Mouse (Mus musculus) lung, postnatal 0 days (tissue): ENCODE data around the gene Rexo2. TPM values are rescaled to one million over a fixed set of nuclear protein-coding genes. Genes with fewer than 3 reads are reported as not detected.
"Not testable (repeated sequence)": the region's sequence is repeated elsewhere in the genome, so short reads cannot be mapped to it uniquely, and the experiment has no call there.

Source experiments
- ATAC-seq: fragments of 200-750 bp; cut with Nextera tagmentation; 2 replicates; pipeline ENCODE4 v1.8.0; 2017; ENCODE audit warnings: moderate library complexity
- DNase-seq: peaks from one replicate; pipeline ENCODE4 v3.0.0-alpha.2; 2016; ENCODE audit warnings: low spot score
- H3K27ac ChIP-seq: fragments of 300-500 bp; sonication (generic); 2 replicates; pipeline ENCODE4 v1.5.1; 2014; ENCODE audit warnings: antibody characterized with exemption, mild to moderate bottlenecking, low read length, mixed read lengths
- H3K27me3 ChIP-seq: fragments of 300-500 bp; sonication (generic); replicated peaks from 2 replicates; pipeline ENCODE4 v1.6.1; 2014; ENCODE audit warnings: low read length, mixed read lengths; ENCODE audit not compliant: insufficient read depth
- H3K36me3 ChIP-seq: fragments of 300-500 bp; sonication (generic); 2 replicates; pipeline ENCODE4 v1.6.1; 2014; ENCODE audit warnings: low read length, mixed read lengths; ENCODE audit not compliant: insufficient read depth
- H3K4me1 ChIP-seq: fragments of 300-500 bp; sonication (generic); 2 replicates; pipeline ENCODE4 v1.6.1; 2014; ENCODE audit warnings: antibody characterized with exemption, low read depth, low read length, mixed read lengths; ENCODE audit not compliant: insufficient read depth
- H3K4me2 ChIP-seq: fragments of 300-500 bp; sonication (generic); replicated peaks from 2 replicates; pipeline ENCODE4 v1.6.1; 2014; ENCODE audit warnings: low read depth, mild to moderate bottlenecking, low read length, moderate library complexity, mixed read lengths
- H3K4me3 ChIP-seq: fragments of 300-500 bp; sonication (generic); 2 replicates; pipeline ENCODE4 v1.5.1; 2014; ENCODE audit warnings: low read depth, low read length
- H3K9ac ChIP-seq: fragments of 300-500 bp; sonication (generic); replicated peaks from 2 replicates; pipeline ENCODE4 v1.6.1; 2014; ENCODE audit warnings: low read depth, mild to moderate bottlenecking
- H3K9me3 ChIP-seq: fragments of 300-500 bp; sonication (generic); 2 replicates; pipeline ENCODE4 v1.6.1; 2016; ENCODE audit warnings: low read length, mixed read lengths
- CTCF ChIP-seq: IDR thresholded peaks from 2 replicates; pipeline ENCODE4 v1.5.1; 2016; ENCODE audit warnings: antibody characterized with exemption, mild to moderate bottlenecking
- EP300 ChIP-seq: IDR thresholded peaks from 2 replicates; pipeline ENCODE4 v1.6.1; 2016; ENCODE audit warnings: antibody characterized with exemption, mild to moderate bottlenecking, control low read depth
- WGBS: fragments of 180-500 bp; shearing (Covaris S2); extraction: QIAGEN DNeasy Blood & Tissue Kit; methylation state at CpG from one replicate; pipeline ENCODE4 v1.1.7; 2014; 5-methylcytosine and 5-hydroxymethylcytosine counted together
- polyA plus RNA-seq: library from polyadenylated mRNA; unstranded; fragments of >200 nt; fragmentation: Nextera tagmentation; extraction: Ambion mirVana; gene quantifications from 2 replicates; pipeline ENCODE4 v1.2.1, GENCODE M21; 2015

The Rexo2 gene
- polyA plus RNA-seq, 1 experiment from 2014 or later = 119 TPM

DNA sequence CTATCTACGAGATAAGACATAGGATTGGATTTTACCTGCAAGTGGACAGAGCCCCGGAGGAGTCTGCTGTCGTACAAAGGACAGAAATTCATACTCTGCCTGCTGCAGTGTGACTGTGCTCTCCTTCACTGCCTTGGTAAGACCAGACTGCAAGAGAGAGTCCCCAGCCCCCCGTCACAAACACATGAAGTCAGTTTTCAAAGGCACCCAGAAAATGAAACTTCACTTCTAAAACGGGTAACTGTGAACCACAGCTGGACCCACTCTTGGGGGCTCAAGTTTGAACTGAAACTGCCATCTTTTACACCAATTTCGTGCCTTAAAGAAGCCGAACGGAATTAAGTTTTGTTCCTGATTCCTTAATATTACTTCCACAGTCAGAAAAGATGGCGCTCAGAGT is 6.1 kb downstream of the Rexo2 start:
- H3K9me3 ChIP-seq = no peaks in the 10 kb centered on the region
- no peaks in the 10 kb centered on the region for H3K27me3 ChIP-seq
- 93% methylated on average over 9 of the region's 9 CpGs for WGBS
- DNase-seq (no peak), ATAC-seq (no peak)
- no peak for TF ChIP-seq EP300
- TF ChIP-seq CTCF = no peak
- H3K4me2 ChIP-seq = no peak overlapping the region
- H3K4me1 ChIP-seq = no peaks in the 10 kb centered on the region
- no peak overlapping the region for H3K9ac ChIP-seq
- no peak overlapping the region for H3K4me3 ChIP-seq
- no peak overlapping the region for H3K27ac ChIP-seq
- no peaks in the 10 kb centered on the region for H3K36me3 ChIP-seq

DNA sequence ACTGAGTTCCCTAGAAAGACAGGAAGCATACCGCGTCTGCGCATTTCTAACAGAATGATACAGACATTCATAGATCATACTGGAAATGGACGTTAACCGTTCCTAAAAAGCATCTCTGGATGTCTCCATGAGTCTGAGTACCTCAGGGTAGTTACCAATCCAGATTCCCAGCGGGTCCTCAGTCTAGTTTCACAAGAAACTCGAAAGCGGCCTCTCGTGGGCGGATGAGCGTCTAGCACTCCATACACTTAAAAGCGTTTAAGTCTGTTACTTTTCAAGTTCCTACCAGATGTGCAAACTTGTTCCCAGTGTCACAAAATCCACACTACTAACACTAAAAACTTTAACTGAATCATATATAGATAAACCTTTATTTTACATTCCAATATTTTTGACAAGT is 7.3 kb downstream of the Rexo2 start:
- Histone ChIP-seq H3K27ac (no peak overlapping the region), H3K9ac (no peak overlapping the region), H3K27me3 (no peaks in the 10 kb centered on the region), H3K4me3 (no peak overlapping the region), H3K4me2 (no peak overlapping the region), H3K9me3 (no peaks in the 10 kb centered on the region), H3K36me3 (no peaks in the 10 kb centered on the region), H3K4me1 (no peaks in the 10 kb centered on the region)
- TF ChIP-seq EP300 (no peak), CTCF (no peak)
- DNase-seq = no peak
- ATAC-seq = no peak
- WGBS = 80% methylated on average over 12 of the region's 12 CpGs

DNA sequence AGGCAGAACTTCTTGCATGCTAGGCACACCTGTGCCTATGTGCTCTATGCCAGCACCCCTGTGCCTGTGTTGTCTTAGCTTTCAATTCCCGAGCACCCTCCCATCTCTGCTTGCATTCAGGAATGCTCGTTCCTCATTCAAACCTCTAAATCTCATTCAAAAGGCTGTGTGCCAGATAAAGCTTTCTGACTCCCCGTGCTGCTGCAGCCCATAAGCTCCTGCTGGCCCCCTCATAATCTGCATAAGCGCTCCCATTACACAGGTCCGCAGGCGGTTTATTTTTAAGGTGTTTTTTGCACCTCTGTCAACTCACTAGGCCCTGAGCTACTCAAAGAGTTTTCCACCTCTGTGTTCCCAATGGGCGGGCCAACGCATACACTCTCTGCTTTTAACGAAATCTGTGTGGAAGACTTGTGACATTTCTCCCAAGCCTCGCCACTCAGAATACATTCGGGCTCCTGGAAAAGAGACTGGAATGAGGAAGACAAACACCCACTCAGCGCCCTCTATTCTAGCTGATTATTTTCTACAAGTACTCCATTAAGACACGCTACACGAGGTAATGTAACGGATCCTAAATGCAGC is 7.9 kb downstream of the Rexo2 start:
- peak; percentile 63 for ATAC-seq
- no peak overlapping the region for H3K4me2 ChIP-seq
- H3K9ac ChIP-seq = no peak overlapping the region
- H3K9me3 ChIP-seq = no peaks in the 10 kb centered on the region
- H3K4me1 ChIP-seq = no peaks in the 10 kb centered on the region
- TF ChIP-seq CTCF (no peak), EP300 (no peak)
- no peak overlapping the region for H3K4me3 ChIP-seq
- H3K27me3 ChIP-seq = no peaks in the 10 kb centered on the region
- no peak overlapping the region for H3K27ac ChIP-seq
- peak; percentile 64 for DNase-seq
- no peaks in the 10 kb centered on the region for H3K36me3 ChIP-seq
- WGBS = 68% methylated on average over 15 of the region's 15 CpGs

DNA sequence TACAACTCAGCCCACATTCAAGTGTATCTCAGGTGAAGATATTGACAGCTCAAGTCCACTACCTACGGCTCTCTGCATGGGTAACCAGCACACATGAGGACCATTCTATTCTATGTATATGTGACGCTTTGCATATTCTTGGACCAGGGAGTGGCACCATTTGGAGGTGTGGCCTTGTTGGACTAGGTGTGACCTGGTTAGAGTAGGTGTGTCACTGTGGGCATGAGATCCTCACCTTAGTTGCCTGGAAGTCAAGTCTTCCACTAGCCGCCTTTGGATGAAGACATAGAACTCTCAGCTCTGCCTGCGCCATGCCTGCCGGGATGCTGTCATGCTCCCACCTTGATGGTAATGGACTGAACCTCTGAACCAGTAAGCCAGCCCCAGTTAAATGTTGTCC is 13.0 kb downstream of the Rexo2 start:
- not testable (repeated sequence) for H3K4me2 ChIP-seq, H3K4me1 ChIP-seq, H3K4me3 ChIP-seq, H3K9ac ChIP-seq, H3K27ac ChIP-seq, H3K27me3 ChIP-seq, ATAC-seq, H3K9me3 ChIP-seq, DNase-seq, H3K36me3 ChIP-seq
- 98% methylated on average over 5 of the region's 5 CpGs for WGBS

DNA sequence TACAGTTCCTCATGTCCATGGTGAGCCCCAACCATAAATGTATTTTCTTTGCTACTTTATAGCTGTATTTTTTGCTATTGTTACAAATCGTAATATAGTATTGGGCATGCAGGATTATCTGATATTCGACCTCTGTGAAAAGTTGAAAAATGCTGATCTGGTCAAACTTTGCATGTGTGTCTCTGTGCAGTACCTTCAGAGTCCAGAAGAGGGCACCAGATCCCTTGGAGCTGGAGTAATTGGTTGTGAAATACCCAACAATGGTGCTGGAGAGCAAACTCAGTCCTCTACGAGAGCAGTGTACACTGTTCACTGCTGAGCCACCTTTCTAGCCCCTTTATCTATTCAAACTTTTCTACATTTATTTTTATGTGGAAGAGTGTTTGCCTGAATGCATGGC is 13.6 kb downstream of the Rexo2 start:
- no peaks in the 10 kb centered on the region for H3K27me3 ChIP-seq
- no peak overlapping the region for H3K4me3 ChIP-seq
- ATAC-seq = peak; percentile 30; the same call in 1 of the 2 replicates
- no peak overlapping the region for H3K27ac ChIP-seq
- H3K9me3 ChIP-seq = 0 out of 2 replicates have a peak, but pooled peaks cover 2% of the 10 kb centered on the region
- DNase-seq = peak; percentile 75
- H3K4me1 ChIP-seq = no peaks in the 10 kb centered on the region
- 56% methylated on average over 3 of the region's 3 CpGs for WGBS
- no peaks in the 10 kb centered on the region for H3K36me3 ChIP-seq
- H3K9ac ChIP-seq = no peak overlapping the region
- TF ChIP-seq CTCF (peak; percentile 96), EP300 (no peak)
- H3K4me2 ChIP-seq = no peak overlapping the region

DNA sequence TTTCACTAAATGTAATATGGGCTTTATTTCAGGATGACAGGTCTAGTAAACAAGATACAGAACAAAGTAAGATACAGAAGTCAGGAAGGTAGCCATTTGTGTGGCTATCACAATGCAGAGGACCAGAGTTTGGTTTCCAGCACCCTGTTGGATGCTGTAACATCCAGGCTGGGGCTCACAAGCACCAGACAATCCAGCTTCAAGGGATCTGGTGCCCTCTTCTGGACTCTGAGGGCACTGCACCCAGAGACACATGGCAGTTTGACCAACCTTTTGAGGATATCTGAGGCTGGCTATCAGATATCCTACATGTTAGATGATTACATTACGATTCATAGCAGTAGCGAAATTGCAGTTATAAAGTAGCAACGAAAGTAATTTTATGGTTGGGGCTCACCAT is 14.8 kb downstream of the Rexo2 start:
- no peak overlapping the region for H3K4me2 ChIP-seq
- ATAC-seq (no peak), DNase-seq (no peak)
- no peak overlapping the region for H3K4me3 ChIP-seq
- H3K9ac ChIP-seq = no peak overlapping the region
- H3K27ac ChIP-seq = no peak overlapping the region
- WGBS = 94% methylated on average over 3 of the region's 3 CpGs
- H3K27me3 ChIP-seq = no peaks in the 10 kb centered on the region
- no peaks in the 10 kb centered on the region for H3K4me1 ChIP-seq
- no peaks in the 10 kb centered on the region for H3K36me3 ChIP-seq
- 0 out of 2 replicates have a peak, but pooled peaks cover 2% of the 10 kb centered on the region for H3K9me3 ChIP-seq
- TF ChIP-seq CTCF = peak; percentile 55
- TF ChIP-seq EP300 = no peak

DNA sequence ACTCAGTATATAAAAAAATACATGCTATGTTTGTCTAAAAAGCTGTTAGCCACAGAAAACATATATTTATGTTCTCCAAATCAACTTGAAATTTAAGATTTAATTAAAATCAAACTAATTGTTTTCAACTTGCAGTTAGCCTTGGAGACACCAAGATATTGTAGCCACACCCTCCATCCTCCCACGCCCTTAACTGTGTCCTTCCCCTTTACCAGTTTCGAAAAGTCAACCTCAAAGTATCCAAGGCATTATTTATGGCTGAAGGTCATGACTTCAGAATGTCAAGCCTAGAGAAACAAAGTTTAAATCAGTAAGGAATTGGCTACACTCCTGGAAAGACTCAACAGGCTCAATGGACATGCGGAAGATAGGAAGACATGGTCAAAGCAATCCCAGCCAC is 18.9 kb downstream of the Rexo2 start:
- H3K36me3 ChIP-seq = no peaks in the 10 kb centered on the region
- no peaks in the 10 kb centered on the region for H3K4me1 ChIP-seq
- H3K27me3 ChIP-seq = no peaks in the 10 kb centered on the region
- no peak overlapping the region for H3K27ac ChIP-seq
- DNase-seq (no peak), ATAC-seq (no peak)
- no peak for TF ChIP-seq EP300
- TF ChIP-seq CTCF = no peak
- 83% methylated on average over 3 of the region's 3 CpGs for WGBS
- no peak overlapping the region for H3K4me3 ChIP-seq
- H3K4me2 ChIP-seq = no peak overlapping the region
- H3K9me3 ChIP-seq = 0 out of 2 replicates have a peak, but pooled peaks cover 2% of the 10 kb centered on the region
- H3K9ac ChIP-seq = no peak overlapping the region
